Mouse (Mus musculus) lung, adult 10 weeks (tissue): ENCODE measurements around the gene Gm21828. TPM values are rescaled to one million over a fixed set of nuclear protein-coding genes. Genes with fewer than 3 reads are reported as not detected.

Experiments
- polyA plus RNA-seq: library from polyadenylated mRNA; stranded (reverse); fragments of 350-450 nt; fragmentation: Illumina TruSeq; extraction: RNeasy Lipid Tissue Mini Kit (QIAGEN cat#74804); gene quantifications from one replicate; pipeline ENCODE4 v1.2.3, GENCODE M21; 2014; ENCODE audit warnings: low read depth, low replicate concordance; ENCODE audit not compliant: insufficient read depth

Gm21828 gene
- not detected for polyA plus RNA-seq

GRCm38 (mm10) chrY:13223828-13224227, at the start of gene Gm21828:
Gene Gm21828, minus strand, starts transcription at chrY:13223928.

DNA sequence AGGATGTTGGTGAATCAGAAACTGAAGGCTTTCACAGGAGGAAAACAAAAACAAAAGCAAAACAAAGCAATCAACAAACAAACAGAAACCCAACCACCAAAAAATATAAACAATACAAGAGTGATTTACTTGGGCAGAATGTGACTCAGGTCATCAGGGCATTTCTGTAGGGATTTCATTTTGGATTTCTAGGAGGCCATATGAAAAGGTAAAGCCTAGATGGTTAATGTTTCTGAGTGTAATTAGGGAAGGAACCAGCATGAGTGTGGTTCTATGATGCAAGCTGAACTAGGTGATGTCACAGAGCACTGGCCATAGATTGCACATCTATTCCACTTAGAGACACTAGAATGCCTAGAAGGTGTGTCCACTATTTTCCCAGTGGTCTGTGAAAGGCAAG, 28.4 kb upstream of the Gm21828 start, which contains the start of the genes Gm21440 and Gm21454:
Gm21440 (plus strand) TSS at position 301 of the 400 bp plus-strand sequence.
Gm21454 (plus strand) TSS at position 352 of the 400 bp plus-strand sequence.

Other genes starting within 250 kb of the Gm21828 start
- gene Gm20807, start 181.0 kb downstream of the Gm21828 start, polyA plus RNA-seq: not detected
- gene Gm21891, start 90.4 kb downstream of the Gm21828 start, polyA plus RNA-seq: not detected
- not detected for gene Gm21425, start 62.0 kb downstream of the Gm21828 start, polyA plus RNA-seq
- not detected for gene Gm21440, start 28.5 kb upstream of the Gm21828 start, polyA plus RNA-seq
- not detected for gene Gm21454, start 28.5 kb upstream of the Gm21828 start, polyA plus RNA-seq
- not detected for gene Gm21725, start 125.1 kb upstream of the Gm21828 start, polyA plus RNA-seq
- gene Gm21866, start 241.7 kb upstream of the Gm21828 start, polyA plus RNA-seq: not detected